Mouse (Mus musculus) small intestine, adult 2 months (tissue): ENCODE data around the gene Prc1. TPM values are rescaled to one million over a fixed set of nuclear protein-coding genes. Genes with fewer than 3 reads are reported as not detected.
A peak's percentile ranks its signal among the peaks of the same experiment; 100 is the strongest.

Source experiments
- H3K27ac ChIP-seq: fragments of 200-500 bp; 2 replicates; pipeline ENCODE4 v1.5.1; 2012; ENCODE audit warnings: low read depth, low read length, control low read depth, inconsistent platforms; ENCODE audit not compliant: insufficient read depth
- H3K27me3 ChIP-seq: fragments of 200-500 bp; 2 replicates; pipeline ENCODE4 v1.6.1; 2012; ENCODE audit warnings: mild to moderate bottlenecking, moderate library complexity, low read length, inconsistent platforms; ENCODE audit not compliant: control insufficient read depth, insufficient read depth
- H3K36me3 ChIP-seq: fragments of 200-500 bp; 2 replicates; pipeline ENCODE4 v1.6.1; 2012; ENCODE audit warnings: mild to moderate bottlenecking, low read length, control low read depth, inconsistent platforms; ENCODE audit not compliant: control insufficient read depth, insufficient read depth
- H3K4me1 ChIP-seq: fragments of 200-500 bp; 2 replicates; pipeline ENCODE4 v1.6.1; 2012; ENCODE audit warnings: low read length, inconsistent platforms, mixed read lengths; ENCODE audit not compliant: control insufficient read depth, insufficient read depth, insufficient read length
- H3K4me3 ChIP-seq: fragments of 200-500 bp; 2 replicates; pipeline ENCODE4 v1.5.1; 2012; ENCODE audit warnings: low read depth, mild to moderate bottlenecking, control low read depth, inconsistent platforms, low read length, moderate library complexity
- CTCF ChIP-seq: fragments of 200-500 bp; IDR thresholded peaks from 2 replicates; pipeline ENCODE4 v1.5.1; 2012; ENCODE audit warnings: low read depth, mild to moderate bottlenecking, control low read depth, inconsistent platforms, low read length, moderate library complexity, mixed read lengths; ENCODE audit not compliant: insufficient replicate concordance, insufficient read length; ENCODE audit errors: extremely low read depth
- POLR2A ChIP-seq: fragments of 200-500 bp; IDR thresholded peaks from 2 replicates; pipeline ENCODE4 v1.6.1; 2012; ENCODE audit warnings: low read depth, mild to moderate bottlenecking, control low read depth, inconsistent platforms, low read length, moderate library complexity
- WGBS: fragments of 180-500 bp; shearing (Covaris S2); methylation state at CpG from one replicate; pipeline ENCODE4 v1.1.7; 2018; 5-methylcytosine and 5-hydroxymethylcytosine counted together
- polyA plus RNA-seq: library from polyadenylated mRNA; depleted of rRNA; stranded (reverse); fragments of >200 nt; gene quantifications from 2 replicates; pipeline ENCODE4 v1.2.3, GENCODE M21; 2012

Gene Prc1
- polyA plus RNA-seq, 1 experiment, result 15.0 TPM

DNA sequence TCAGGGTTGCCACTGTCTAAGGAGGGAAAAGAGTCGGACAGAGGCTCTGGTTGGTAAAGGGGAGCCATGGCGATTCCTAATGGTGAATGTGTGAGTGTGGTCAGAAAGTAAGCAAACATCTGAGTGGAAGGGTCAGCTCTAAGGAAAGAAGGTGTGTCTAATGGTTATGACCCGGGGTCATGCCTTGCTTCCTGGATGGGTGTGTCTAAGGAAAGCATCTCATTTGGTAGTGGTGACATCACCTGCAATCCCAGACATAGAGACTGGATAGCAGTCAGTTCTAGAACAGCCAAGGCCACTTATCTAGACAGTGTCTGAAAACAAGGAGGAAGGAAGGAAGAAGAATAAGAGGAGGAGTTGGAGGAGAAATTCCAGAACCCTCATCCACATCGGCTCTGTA is 40.6 kb downstream of the Prc1 start:
- peaks cover 56% of the 10 kb centered on the region for H3K36me3 ChIP-seq
- peak overlapping the region; percentile 44 for H3K27ac ChIP-seq
- H3K27me3 ChIP-seq, result no peaks in the 10 kb centered on the region
- 57% methylated on average over 4 of the region's 4 CpGs for WGBS
- no peak for TF ChIP-seq CTCF
- no peak for TF ChIP-seq POLR2A
- H3K4me3 ChIP-seq, result peak overlapping the region; percentile 31
- H3K4me1 ChIP-seq, result peaks cover 16% of the 10 kb centered on the region; the same call in 1 of the 2 replicates

DNA sequence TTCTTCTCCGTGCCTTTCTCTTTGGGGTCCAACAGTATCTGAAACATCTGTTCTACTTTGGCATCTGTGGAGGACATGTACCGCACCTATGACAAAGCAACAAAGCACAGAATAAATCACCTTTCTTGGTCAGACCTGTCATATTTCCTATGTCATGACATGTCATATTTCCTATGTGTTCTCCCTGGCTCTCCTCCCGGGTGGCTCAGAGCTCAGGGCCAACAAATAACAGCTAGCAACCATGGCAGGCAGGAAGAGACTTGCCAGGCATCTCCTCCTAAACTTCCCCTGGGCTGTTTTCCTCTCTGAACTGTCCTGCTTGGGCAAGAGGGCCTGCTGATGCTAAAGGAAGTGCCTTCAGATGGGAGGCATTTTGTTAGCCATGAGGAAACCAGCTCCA is 42.7 kb downstream of the Prc1 start:
- peaks cover 35% of the 10 kb centered on the region for H3K36me3 ChIP-seq
- H3K4me3 ChIP-seq, result no peak overlapping the region
- no peak overlapping the region for H3K27ac ChIP-seq
- peaks cover 16% of the 10 kb centered on the region; the same call in 1 of the 2 replicates for H3K4me1 ChIP-seq
- no peaks in the 10 kb centered on the region for H3K27me3 ChIP-seq
- TF ChIP-seq CTCF, result no peak
- TF ChIP-seq POLR2A, result no peak
- WGBS, result 90% methylated on average over 3 of the region's 3 CpGs

DNA sequence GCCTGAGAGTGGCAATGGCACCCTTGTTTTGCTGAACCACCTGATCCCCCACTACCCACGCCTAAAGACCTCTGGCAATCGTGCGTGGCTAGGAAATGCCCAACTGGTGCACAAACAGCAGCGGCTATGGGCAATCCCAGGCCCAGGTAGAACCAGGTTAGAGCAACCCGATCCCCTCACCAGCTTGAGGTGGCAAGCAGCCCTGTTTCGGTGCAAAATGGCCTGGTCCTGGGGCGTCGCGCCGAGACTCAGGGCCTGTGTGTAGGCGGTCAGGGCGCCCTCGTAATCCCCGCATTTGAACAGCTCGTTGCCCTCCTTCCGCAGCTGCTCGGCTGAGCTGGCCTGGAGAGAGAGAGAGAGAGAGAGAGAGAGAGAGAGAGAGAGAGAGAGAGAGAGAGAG is 45.1 kb downstream of the Prc1 start:
- Histone ChIP-seq H3K27me3 (no peaks in the 10 kb centered on the region), H3K27ac (no peak overlapping the region), H3K36me3 (peaks cover 15% of the 10 kb centered on the region), H3K4me3 (peak overlapping the region; percentile 93), H3K4me1 (peaks cover 23% of the 10 kb centered on the region; the same call in 1 of the 2 replicates)
- TF ChIP-seq POLR2A, result no peak
- TF ChIP-seq CTCF, result no peak
- 6% methylated on average over 17 of the region's 17 CpGs for WGBS

DNA sequence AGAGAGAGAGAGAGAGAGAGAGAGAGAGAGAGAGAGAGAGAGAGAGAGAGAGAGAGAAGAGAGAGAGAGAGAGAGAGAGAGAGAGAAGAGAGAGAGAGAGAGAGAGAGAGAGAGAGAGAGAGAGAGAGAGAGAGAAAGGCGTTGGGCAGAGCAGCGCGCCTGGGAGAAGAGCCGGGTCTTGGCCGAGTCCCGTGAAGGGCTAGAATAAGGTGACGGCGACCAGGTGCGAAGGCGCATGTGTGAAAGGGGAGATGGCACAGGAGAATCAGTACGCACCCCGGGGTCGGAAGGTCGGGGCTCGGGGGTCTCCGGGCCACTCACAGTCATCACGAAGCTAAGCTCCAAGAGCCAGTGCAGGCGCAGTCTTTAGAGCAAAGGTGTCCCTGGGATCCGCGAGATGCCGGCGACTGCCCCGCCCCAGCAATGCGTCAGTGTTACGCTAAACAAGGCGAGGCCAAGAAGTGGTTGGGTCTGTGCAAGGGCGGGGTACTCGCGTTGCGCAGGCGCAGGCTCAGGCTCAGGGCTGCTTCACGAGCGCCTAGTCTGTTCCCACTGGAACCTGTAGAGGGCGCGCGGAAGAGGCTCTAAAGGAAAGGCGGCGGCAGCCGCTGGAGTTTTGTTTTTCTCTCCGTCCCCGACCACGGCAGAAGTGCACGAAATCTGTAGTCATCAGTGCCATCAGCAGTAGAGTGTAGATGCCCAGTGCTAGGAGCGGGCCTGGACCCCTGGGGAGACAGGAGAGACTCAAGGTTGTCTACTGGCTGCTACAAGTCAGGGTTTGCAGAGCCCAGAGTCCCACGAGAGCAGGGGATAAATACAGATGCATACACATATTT is 45.8 kb downstream of the Prc1 start:
- WGBS, result under 1% methylated on average over 45 of the region's 45 CpGs
- H3K36me3 ChIP-seq, result peaks cover 15% of the 10 kb centered on the region
- peak; percentile 89 for TF ChIP-seq CTCF
- peak; percentile 87 for TF ChIP-seq POLR2A
- peak overlapping the region; percentile 93 for H3K4me3 ChIP-seq
- peak overlapping the region; percentile 78 for H3K27ac ChIP-seq
- no peaks in the 10 kb centered on the region for H3K27me3 ChIP-seq
- H3K4me1 ChIP-seq, result peaks cover 19% of the 10 kb centered on the region; the same call in 1 of the 2 replicates

DNA sequence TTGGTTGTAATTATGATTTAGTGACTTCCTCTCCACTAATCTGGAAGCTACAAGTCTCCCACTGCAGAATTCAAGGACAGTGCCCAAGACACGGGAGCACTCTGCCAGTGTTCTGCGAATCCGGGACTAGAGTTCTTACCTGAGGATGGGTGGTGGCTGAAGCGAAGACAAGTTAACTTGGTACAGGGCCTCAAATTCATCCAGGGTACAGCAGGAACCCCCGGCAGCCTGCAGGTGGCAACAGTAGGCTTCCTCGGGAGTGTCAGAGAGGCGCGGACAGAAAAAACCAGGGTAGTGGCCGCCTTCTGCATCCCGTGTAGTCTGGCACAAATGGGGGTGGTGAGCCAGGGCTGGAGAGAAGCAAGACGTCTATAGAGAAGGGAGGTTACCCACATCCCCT is 46.5 kb downstream of the Prc1 start, which contains the start of gene Unc45a:
Gene Unc45a (minus strand): TSS at position 213 of the 400 bp plus-strand sequence.
- Histone ChIP-seq H3K4me1 (peaks cover 16% of the 10 kb centered on the region; the same call in 1 of the 2 replicates), H3K27me3 (no peaks in the 10 kb centered on the region), H3K4me3 (peak within 1 kb of the TSS; percentile 93), H3K27ac (peak within 1 kb of the TSS; percentile 78), H3K36me3 (peaks cover 11% of the 10 kb centered on the region)
- TF ChIP-seq POLR2A, result no peak
- peak; percentile 73 for TF ChIP-seq CTCF
- WGBS, result 1% methylated on average over 11 of the region's 11 CpGs

DNA sequence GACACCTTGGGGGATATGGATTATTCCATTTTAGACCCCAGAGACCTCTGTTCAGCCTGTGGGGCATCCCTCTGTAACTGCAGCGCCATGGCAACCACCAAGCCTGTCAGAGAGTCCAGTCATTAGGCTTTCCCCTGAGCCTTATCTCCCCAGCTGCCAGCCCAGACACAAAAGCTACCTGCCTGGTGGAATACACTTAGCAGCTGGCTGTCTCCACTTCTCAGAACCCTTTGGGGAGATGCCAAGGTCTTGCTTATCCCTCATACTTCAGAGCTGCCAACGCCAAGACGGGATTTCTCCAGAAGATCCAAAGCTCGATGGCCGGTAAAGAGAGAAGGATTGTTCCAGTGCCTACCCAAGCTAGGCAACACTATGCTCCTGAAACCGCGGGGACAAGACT is 47.5 kb downstream of the Prc1 start:
- WGBS, result 64% methylated on average over 7 of the region's 7 CpGs
- no peak for TF ChIP-seq POLR2A
- no peak for TF ChIP-seq CTCF
- Histone ChIP-seq H3K27me3 (no peaks in the 10 kb centered on the region), H3K27ac (no peak overlapping the region), H3K4me1 (peaks cover 19% of the 10 kb centered on the region; the same call in 1 of the 2 replicates), H3K4me3 (no peak overlapping the region), H3K36me3 (peaks cover under 1% of the 10 kb centered on the region)

DNA sequence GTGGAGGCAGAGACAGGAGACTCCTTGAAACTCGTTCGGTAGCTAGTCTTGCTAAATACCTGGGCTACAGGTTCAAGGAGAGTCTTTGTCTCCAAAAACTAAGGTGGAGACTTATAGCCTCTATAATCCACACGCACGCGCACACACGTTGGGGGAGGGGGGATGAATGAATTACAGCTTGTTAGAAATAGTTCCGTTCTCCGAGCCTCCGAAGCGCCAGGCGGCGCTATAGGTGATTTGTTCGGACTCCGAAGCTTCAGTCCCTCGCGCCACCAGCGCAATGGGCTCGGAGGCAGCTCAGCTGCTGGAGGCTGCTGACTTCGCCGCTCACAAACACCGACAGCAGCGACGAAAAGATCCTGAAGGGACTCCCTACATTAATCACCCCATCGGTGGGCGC is 48.6 kb downstream of the Prc1 start, which contains the start of gene Hddc3:
Gene Hddc3 (plus strand): TSS at position 247 of the 400 bp plus-strand sequence.
- peaks cover 19% of the 10 kb centered on the region; the same call in 1 of the 2 replicates for H3K4me1 ChIP-seq
- WGBS, result under 1% methylated on average over 25 of the region's 25 CpGs
- peak; percentile 92 for TF ChIP-seq POLR2A
- peak; percentile 91 for TF ChIP-seq CTCF

More for the DNA sequence above, 48.6 kb downstream of the Prc1 start, which contains the start of gene Hddc3:
- no peak within 1 kb of the TSS for H3K27ac ChIP-seq
- H3K4me3 ChIP-seq, result peak within 1 kb of the TSS; percentile 73
- H3K36me3 ChIP-seq, result no peaks in the 10 kb centered on the region
- H3K27me3 ChIP-seq, result no peaks in the 10 kb centered on the region
